Mouse (Mus musculus) gastrocnemius, adult 8-10 months (tissue): Measurements from ENCODE around the gene Pcp4l1. TPM values are rescaled to one million over a fixed set of nuclear protein-coding genes. Genes with fewer than 3 reads are reported as not detected.

Source experiments
- DNase-seq, 2 experiments: peaks; one replicate each; pipeline ENCODE4 v3.0.0; 2022; ENCODE audit warnings: low spot score in 2 of 2
- total RNA-seq, 4 experiments: library from RNA; stranded (reverse); gene quantifications; 2 replicates each; pipeline ENCODE4 v1.2.4; 2022

Gene Pcp4l1
- total RNA-seq, 4 experiments from 2014 or later, result 40.2 to 94.7 (median 71.0) TPM

DNA sequence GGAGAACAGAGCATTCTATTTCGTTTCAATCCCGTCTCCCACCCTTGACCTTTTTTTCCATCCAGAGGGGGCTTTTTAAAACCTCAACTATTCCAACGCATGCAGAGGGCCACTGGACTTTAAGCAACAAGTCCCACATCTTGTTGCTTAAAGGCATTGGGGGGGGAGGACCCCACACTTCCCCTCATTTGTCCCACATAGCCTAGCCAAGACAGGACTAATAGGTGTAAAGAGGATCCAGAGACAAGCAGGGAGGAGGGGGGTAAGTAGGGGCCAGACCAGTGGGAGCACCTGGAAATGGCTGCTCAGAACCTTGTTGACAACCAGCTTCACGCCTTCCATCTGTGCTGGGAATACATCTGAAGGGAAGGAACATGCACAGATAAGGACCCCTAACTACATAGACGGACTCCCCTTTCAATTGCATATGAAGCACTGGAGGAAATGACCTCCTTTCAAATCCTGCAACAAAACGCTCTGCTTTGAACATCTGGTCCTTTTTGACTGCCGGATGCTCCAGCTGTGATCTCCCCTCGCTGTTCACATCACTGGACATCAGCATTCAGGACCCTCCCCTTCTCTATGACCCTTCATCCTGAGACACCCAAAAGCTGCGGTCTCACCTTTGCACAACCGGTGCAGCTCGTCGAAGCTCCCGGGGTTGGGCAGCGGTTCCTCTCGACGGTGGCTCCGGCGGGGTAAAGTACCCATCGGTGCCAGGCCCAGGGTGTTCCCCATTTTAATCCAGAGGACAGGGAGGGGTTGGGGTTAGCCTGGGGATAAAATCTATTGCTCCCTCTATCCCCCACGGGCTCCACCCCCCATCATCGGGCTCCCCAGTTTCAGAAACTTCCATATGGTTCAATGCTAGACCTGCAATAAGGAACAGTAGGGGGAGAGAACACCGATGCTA lies 25.5 kb upstream of the Pcp4l1 start:
- no peak for DNase-seq

DNA sequence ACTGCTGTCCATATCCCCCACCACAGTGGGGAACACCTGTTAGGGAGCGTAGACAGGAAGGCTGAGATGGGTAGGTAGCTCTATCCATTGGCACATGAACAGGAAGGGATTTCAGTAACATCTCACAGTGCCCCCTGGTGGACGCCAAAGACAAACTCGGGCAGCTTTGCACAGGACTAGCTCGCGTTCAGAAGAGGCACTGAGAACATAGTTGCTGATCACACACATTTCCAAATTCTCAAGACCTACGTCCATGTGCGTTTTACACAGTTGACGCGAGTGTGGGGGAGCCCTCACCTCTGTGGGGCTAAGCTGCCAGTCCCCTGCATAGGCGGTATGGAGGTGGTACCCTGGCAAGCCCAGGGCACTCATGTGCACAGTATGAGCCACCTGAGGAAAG lies 24.8 kb upstream of the Pcp4l1 start:
- peak; percentile 67 to 73 for DNase-seq

DNA sequence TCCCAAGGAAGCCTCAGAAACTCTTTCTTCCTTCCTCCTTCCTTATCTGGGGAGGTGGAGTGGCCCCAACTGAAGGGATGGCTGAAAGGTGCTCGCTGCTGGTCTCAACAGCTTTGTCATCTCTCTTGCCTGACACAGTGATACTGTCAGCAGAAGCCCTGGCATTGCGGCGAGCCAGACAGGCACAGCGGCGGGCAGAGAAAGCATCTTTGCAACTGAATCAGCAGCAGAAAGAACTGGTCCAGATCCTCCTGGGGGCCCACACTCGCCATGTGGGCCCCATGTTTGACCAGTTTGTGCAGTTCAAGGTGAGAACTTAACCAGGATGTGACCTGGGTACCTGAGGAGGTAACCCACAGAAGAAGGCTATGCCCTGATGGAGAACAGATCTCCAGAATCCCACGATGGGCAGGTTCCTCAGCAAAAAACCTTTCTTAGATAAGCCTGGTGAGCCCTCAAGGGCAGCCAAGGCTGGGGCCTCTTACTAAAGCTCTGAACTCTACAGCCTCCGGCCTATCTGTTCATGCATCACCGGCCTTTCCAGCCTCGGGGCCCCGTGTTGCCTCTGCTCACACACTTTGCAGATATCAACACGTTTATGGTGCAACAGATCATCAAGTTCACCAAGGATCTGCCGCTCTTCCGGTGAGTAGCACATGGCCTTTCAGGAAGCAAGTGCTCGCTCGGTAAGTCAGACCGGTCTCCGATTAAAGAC lies 20.3 kb upstream of the Pcp4l1 start:
- DNase-seq, result no peak

DNA sequence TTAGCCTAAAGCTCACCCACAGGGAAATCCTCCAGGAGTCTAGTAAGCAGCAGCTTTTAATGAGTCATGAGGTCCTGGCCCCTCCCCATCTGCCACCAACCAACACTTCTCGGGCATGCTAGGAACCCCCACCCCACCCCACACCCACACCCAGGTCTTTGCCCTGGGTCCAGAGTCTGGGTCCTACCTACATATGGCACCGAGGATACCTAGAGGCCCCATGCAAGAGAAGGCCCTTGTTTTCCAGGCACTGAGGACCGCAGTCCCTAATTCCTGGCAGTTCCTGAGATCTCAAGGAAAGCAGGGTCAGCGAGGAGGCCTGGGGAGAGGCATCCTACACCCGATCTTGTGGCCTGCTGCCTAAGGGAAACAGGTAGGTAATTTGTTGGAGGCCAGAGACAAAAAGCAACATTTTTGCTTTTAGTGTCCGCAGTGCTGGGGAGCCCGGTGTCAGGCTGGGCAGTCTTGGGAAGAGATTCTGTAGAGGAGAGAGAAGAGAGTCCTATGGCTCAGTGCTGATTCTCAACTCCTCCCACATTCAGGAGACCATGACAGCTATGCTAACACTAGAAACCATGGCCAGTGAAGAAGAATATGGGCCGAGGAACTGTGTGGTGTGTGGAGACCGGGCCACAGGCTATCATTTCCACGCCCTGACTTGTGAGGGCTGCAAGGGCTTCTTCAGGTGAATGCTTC lies 17.9 kb upstream of the Pcp4l1 start, which contains the start of gene Nr1i3:
Gene Nr1i3 (plus strand): TSS at position 170 of the 696 bp plus-strand sequence.
- no peak for DNase-seq

DNA sequence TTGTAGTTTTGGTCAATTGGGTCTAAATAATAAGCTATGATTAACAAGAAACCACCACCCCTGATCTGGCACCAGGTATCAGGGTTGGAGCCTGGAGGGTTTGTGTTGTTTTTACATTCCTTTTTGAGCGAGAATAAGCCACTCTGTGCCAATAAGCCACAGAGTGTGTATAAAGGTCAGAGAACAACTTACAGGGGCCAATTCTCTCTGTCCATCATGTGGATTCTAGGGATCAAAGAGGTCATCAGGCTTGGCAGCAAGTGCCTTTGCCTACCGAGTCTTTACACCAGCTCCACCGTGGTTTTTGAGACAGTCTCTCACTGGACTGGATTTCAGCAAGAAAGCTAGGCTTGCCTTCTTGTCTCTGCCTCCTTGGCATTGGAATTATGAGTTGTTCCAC lies 16.8 kb upstream of the Pcp4l1 start:
- no peak for DNase-seq

DNA sequence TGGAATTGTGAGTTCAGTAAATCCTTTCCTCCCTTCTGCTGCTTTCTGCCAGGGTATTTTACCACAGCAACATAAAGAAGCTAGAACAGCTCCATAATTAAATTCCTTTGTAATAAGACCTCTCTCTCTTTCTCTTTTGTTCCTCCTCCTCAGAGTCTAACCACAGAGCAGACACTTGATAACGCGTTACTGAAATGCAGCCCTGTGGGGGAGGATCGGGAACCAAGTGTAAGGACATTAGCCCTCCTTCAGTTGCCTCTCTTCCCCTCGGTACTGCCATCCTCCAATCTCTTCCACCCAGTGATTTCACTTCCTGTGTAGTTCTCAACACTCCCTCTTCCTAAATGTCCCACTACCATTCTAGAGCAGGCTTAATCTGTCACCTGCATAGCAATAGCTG lies 13.3 kb upstream of the Pcp4l1 start:
- no peak for DNase-seq

DNA sequence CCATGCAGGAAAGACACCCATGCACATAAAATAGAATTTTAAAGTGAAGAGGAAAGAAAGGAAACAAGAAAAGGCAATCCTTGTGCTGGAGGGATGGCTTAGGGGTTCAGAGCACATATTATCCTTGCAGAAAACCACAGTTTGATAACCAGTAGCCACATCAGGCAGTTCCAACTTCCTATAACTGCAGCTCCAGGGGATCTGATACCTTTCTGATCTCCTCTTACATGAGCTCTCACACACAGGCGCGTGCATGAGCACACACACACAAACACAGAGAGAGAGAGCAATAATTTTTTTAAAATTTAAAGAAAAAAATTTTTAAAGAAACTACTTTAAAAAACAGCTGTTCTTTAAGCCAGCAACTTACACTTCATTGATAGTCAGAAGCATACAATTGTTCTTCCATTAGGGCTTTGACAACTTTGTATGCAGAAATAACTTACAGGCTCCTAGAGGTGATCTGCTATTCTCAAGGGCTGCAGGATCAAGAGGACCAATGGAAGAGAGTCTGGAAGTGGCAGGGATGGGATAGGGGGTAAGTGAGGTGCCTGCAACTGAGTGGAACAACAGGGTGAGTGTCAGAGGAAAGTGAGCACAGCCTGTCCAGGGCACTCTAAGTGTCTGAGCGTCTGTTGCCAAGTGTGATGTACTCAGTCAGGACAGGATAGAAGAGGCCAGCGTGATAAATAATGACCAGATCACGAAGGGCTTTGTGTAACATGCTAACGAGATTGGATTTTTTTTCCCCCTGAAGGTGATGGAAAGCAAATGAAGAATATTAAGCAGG lies 9.8 kb upstream of the Pcp4l1 start:
- no peak for DNase-seq

DNA sequence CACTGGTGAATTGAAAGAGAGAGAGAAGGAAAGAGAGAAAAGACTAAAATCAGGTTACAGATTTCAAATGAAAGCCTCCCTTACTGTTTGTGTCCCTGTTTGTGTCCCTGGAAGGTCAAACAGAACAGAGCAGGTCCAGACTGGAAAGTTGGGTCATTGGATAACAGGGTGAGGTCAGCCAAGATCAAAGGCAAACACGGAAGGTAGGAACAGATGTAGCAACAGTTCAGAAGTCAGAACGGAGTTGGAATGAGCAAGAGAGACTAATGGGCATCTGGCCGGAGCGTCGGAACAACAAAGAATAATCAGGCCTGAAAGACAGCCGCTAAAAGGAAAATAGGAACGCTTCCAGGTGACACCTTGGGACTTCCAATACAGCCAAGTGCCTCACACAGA lies 8.2 kb upstream of the Pcp4l1 start:
- DNase-seq, result no peak

DNA sequence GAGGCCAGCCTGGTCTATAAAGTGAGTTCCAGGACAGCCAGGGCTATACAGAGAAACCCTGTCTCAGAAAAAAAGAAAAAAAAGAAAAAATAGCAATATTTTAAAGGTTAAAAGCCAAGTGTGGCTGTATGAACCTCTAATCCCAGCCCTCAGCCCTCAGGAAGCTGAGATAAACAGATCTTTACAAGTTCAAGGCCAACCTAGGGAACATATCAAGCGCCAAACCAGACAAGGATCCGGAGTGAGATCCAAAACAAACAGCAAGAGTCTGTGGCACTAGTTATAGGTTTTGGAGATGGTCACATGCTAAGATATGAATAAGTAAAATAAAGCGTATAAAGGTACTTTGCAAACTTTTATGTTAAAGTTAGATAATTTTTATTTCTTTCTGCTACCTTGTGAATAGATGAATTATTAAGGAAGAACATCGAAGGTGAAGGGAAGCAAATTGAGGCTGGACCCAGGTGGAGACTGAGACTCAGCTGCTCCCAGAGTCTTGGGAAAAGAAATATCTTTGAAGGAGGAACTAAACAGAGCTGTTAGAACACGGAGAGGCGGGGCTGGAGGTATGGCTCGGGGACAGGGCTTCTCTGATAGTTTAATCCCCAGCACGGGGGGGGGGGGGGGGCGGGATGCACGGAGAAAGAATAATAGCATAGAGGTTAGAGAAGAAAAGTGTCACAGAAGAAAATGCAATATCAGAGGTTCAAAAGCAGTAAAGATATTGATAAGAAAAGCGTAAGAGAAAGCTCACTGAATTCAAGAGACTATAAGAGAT lies 7.6 kb upstream of the Pcp4l1 start:
- DNase-seq, result no peak

DNA sequence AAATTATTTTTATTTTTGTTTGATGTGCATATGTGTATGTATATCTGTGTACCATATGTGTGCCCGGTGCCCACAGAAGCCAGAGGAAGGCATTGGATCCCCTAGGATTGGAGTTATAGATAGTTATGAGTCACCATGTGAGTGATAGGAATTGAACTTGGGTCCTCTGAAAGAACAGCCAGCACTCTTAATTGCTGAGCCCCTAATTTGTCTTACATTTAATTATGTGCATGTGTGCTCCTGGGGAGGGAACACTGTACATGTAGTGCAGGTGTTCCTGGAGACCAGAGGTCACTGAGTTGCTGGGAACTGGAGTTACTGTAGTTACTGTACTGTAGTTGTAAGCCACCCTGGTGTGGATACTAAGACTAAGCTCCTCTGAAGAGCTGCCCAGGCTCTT lies 4.7 kb upstream of the Pcp4l1 start:
- DNase-seq, result no peak

DNA sequence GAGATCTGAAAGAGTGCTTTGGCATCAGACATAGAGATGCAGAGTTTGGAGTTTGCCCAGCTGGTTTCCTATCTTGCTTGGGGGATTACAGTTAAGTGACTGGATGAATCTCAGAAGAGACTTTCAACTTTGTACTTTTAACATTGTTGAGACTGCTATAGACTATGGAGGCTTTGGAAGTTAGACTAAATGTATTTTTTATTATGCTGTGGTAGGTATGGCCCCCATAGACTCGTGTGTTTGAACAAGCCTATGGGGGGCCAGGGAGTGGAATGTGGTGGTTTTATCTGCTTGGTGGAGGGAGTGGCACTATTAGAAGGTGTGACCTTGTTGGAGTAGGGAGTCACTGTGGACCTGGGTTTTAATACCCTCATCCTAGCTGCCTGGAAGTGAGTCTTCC lies 3.5 kb upstream of the Pcp4l1 start:
- DNase-seq, result no peak

DNA sequence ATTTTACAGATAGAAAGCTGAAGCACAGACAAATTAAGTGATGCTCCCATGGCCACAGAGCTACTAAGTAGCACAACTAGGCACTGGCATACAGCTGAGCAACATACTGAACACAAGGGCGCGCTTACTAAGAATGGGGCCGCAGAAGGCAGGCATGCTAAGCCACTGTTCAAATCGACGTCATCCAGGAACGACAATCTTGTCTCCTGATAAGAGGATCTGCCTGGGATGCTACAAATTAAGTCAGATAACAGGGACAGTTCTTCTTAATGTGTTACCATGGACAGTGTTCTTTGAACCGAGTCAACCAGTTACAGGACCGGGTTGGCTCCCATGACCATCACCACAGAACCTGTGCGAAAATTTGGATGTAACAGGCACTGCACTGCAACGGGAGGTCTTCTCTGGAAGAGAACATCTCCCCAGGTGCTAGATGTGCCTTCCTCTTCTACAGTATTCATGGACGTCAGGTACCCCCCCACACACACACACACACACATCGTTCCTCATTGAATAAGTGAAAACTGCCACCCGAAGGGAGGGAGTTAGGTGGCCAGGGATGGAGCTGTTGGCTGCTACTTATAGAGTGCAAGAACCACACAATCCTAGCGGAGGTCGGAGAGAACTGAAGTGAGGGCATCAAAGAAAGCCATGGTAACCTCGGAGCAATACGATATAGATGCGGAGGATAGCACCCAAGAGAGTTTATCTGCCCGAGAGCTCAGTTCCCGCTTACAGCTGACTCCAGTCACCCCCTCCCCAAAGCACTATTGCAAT lies 834 bp downstream of the Pcp4l1 start:
- DNase-seq, result no peak

DNA sequence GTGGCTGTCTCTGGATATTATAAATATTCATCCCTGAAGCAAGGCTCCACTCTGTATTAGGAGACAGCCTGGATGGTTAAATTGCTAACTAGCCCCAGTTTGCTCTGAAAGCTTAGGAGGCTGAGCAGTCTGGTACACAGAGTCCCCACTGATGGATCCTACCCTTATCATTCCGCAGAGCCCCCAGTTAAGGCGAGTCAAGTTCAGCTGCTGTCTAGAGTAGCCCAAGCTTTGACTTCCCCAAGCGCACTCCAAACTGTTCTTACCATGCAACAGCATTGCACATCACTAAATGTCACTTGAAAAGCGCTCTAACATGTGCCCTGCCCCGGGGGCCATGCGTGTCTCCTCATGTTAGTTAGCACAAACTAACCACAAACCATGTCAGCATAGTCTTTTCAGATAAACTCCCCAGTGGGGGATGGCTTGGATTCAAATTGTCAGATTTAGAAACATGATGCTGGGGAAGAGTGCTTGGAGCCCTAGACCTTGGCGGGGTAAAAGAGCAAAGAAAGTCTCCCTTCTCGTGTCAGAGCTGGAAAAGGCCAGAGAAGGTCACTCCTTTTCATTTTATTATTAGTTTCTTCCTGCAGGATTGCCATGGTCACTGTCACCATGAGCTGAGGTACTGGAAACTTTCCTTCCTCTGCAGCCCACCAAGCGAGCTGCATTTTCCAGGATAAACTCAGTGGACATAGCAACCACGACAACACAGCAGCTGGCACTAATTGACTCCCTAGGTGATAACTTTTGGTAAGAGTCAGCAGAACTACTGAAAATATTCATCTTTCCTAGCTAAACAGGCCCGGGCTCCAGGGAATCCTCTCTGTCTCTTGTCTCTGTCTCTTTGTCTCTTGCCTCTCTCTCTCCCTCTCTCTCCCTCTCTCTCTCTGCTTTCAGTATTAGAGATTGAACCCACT lies 1.9 kb downstream of the Pcp4l1 start:
- DNase-seq, result no peak

DNA sequence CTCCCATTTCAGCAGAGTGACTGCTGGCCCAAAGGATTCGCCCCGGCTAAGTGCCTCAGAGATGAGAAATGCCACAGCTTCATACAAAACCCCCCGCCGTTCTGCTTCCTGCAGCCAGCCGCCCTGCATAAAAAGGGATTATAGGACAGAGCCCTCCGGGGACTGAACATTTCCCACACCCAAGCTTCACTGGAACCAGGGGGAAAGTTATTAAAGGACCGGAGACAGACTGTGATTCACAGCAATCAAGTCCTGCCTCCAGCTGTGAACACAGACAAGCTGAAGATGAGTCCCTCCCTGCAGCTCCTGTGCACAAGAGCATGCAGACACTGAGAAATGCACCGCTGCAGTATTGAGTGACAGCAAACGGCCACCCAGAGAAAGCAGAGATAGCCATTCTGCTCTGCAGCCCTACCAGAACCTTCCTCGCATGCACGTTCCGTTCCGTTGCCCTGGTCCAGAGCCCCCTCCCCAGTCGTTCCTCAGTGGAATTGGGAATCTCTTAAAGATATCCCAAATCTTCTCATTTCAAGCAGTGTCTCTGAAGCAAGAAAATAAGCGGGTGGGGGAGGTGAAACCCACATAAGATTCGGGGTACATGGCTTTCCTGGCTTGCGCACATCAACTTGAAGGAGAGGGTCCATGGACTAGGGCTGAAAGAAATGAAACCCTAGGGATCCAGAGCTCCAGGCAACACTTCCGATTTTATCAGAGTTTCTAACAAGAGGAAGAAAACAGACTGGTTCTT lies 2.8 kb downstream of the Pcp4l1 start:
- DNase-seq, result no peak

DNA sequence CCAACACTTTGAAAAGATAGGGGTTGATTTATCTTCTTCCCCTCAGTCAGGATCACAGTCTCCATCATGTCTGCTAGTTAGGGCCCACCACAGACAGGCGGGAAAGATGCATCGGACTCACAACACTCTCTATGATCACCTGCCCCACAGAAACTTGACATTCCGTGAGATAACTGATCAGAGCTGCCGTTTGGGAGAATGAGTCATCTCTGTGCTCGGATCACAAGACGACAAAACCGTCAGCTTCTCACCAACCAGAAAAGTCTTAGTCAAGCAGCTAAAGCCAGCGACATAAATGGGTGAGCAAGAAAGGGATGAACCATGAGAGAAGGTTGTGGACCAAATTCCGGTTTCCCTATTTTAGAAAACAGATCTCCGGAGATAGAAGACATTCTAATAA lies 3.8 kb downstream of the Pcp4l1 start:
- no peak for DNase-seq

DNA sequence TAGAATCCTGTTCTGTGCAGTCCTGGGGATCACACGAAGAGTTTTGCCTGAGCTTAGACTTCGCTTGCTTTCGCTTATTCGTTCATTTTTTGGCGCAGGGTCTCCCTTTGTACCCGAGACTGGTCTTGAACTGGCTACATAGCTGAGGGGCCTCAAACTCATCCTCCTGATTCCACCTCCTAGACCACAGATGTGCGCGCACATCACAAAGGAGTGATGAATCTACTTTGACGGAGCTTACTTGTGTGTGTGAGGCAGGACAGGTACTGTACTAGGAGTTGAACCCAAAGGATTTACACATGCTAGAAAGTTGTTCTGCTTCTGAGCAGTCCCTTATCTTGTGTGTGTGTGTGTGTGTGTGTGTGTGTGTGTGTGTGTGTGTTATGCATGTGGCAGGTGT lies 5.2 kb downstream of the Pcp4l1 start:
- DNase-seq, result no peak

DNA sequence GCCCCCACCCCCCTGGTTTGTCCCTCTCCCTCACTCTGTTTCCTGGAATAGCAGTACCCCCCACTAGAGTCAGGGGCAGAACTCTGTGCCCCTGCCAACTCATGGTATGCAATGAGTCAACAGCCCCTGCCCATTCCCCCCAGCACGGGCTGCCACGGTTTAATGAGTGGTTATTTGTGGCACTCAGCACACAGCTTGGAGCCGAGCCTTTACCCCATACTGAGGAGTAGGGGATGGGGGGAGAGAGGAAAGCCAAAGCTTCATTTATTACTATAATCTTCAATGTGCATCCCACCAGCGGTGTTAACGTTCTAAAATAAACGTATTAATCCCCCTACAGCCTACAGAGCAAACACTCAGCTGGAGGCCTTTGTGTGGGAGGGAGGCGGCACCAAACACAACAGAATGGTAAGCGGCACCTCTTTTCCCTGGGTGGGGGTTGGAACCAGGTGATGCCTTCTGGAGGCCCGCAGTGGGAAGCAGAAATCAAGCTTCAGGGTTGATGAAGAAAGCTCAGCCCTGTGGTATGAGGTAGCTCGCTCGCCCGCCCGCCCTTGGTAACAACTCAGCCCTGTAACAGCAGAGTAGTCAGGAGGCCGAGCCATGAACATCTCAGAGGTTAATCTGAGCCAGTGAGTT lies 6.5 kb downstream of the Pcp4l1 start:
- no peak for DNase-seq
